Mouse (Mus musculus) CH12.LX (cell line): ENCODE results near the gene Tlr8.

Experiments
- CHD2 ChIP-seq: IDR thresholded peaks from 2 replicates; pipeline ENCODE4 v1.6.1; 2011; ENCODE audit warnings: low read length, improper control_type of control experiment
- MAFK ChIP-seq: IDR thresholded peaks from 2 replicates; pipeline ENCODE4 v1.6.1; 2011; ENCODE audit warnings: low read length, improper control_type of control experiment; ENCODE audit not compliant: insufficient replicate concordance

DNA sequence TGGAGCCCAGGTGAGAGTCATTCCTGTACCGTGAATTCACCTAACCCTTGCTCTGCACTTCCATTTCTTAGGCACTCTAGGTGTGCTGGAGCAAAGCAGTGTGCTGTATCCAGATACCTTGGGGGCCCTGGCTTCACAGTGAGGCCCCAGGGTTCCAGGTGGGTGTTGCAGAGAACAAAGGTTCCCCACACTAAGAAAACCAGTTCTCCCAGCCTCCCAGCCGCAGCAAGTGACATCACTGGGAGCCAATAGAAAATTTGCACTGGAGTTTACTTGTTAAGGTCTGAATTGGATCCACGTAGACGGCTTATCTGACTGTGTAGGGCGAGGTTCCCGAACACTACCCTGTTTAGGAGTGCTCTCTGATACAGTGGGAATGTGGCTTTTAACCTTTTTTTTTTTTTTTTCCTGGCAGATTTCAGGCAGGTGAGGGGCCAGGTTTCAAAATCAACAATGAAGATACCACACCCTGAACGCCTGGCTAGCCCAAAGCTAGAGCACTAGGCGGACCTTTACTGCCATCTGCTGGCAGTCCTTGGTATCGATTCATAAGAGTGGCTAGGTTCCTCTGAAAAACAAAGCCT is 30.9 kb downstream of the Tlr8 start:
- TF ChIP-seq MAFK (no peak), CHD2 (no peak)
